Mouse (Mus musculus): ENCODE results near the gene Styxl1. TPM values are rescaled to one million over a fixed set of nuclear protein-coding genes. Genes with fewer than 3 reads are reported as not detected.

The Styxl1 gene
- total RNA-seq (2023): not detected

DNA sequence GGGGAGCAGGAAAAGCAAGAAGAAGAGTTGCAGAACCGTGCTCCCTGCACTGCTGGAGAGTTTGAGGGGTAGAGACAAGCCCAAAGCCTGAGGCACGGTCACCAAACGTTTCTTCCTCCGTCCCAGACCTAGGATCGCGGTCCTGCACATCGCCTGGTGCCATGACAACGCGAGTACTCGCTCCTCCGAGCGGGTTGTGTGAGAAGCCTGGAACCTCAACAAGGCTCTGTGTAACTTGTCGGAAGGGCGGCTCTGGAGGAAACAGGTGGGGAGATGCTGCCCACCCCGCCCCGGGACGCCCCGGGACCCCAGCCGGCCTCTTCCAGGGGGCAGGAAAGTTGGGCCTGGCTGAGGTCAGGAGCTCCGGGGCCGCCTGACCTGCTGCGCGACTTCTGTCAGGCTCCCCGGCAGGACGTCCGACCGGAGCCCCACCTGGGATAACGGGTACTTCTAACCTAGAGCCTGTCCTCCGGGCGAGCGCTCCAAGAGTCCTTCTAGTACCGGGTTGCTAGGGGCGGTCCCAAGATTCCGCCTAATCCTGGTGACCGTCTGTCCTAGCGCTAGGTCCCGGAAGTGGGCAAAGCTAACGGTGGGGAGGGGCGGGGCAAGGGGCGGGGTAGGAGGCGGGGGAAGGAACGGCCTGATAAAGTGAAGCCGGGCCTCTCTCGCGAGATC, at the start of gene Styxl1:
Styxl1 (minus strand) TSS at position 590 of the 675 bp plus-strand sequence.

DNA sequence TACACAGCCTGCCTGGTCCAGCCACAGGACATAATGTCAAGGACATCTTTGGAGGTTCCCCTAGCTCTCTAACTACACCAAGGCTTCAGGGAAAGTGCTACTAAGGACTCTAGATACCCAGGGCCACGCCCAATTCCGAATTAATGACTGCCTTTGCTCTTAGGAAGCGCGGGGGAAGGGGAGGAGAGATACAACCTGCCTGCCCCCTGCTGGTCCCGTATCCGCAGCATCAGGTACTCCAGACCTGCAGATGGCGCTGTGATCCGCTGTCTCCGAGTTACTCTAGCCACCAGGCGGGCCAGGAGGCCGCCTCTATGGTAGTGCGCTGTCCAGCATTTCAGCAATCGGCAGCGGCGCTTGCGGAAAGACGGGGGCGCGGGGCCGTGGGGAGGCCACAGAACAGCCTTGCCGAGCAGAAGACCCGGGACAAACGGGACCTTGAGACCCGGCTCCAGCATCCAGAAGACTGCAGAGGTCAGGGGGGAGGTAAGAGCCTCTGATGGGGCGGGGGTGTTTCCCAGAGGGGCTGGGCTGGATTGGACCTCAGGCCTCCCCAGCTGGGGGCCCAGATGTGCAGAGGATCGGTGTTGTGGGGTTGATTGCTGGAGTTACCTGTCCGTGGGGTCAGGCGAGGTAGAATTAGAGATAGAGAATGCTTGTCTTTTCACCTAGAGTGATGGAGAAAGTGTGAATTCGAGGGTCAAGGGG, 28.5 kb upstream of the Styxl1 start, which contains the start of gene Srrm3:
Srrm3 (plus strand) TSS at position 336 of the 708 bp plus-strand sequence.

DNA sequence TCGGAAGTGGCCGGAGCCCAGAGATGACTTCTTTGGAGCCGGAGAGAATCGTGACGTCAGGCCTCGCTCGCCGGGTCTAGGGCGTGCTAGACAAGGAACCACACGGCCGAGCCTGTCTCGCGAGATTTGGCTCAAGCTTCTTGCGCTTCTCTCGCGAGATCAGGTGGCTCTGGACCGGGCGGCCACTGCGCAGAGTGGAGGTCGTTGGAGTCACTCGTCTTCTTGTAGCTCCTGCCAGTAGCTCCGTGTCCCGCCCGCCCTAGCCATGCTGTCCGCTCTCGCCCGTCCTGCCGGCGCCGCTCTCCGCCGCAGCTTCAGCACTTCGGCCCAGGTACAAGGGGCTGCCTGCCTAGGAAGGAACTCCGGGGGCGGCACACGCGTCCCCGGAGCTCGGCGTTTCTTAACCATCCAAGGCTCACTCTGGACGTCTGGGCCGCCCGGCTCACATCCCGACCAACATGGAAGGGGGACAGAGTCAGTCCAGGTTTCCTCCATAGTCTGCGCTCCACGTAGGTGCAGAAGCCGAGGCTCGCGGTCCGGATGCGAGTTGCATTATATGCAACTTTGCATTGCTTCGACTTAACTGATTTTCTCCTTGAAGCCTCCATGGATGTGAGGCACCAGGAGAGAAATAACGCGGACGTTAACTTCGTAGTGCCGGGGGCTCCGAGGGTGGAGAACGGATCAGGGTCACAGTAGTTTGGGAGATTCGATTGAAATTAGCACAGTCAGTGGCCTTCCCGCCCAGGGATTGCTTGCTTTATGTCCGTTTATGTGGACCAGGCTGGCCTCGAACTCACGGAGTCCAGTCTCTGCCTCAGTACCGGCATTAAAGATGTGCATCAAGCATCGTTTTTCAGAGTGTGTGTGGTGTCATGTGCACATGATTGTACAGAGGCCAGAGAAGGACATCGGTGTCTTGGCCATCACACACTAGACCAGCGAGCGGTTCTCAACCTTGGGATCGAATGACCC, 573 bp upstream of the Styxl1 start, which contains the start of gene Mdh2:
Mdh2 (plus strand) TSS at position 10 of the 975 bp plus-strand sequence.

DNA sequence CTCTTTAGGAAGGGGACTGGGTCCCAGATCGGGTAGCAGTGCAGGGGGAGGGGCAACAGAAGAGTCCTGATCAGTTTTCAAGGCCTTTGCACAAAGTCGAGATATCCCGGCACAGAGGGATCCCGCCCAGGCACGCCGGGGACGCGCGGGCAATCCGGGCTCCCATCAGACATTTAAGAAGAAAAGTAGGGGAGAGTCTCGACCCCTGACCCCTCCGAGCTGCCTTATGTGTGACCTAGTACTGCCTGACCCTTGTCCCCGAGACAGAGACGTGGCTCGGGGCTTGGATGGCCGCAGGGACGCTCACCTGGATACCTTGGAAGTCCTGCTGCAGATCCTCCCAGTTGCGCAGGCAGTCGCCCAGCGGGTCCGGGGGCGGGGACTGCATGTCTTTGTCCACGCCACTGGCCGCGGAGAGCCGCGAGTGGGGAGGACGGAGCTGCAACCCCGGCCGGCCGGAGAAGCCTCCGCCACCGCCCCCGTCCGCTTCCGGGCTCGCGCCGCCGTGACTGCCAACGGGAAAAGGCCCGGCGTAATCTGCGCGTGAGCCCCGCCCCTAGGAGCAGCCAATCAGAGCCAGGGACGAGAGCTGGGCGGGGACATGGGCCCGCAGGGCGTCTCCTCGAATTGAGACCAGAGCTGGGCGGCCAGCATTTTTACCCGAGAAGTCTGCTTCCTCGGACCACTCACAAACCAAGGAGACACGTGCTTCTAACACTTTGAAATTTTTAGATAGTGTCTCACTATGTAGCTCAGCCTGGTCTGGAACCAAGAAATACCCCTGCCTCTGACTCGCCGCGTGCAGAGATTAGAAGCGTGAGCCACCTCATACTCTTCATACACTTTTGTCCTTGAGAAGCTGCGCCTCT, 34.2 kb downstream of the Styxl1 start, which contains the start of gene Tmem120a:
Tmem120a (minus strand) TSS at position 708 of the 869 bp plus-strand sequence.

Other genes with a start within 250 kb of the Styxl1 start
- gene Hip1, start 233.3 kb downstream of the Styxl1 start, total RNA-seq (2023): 4.3 TPM
- gene Ccl26, start 214.8 kb downstream of the Styxl1 start, total RNA-seq (2023): not detected
- not detected for gene Ccl24, start 205.3 kb downstream of the Styxl1 start, total RNA-seq (2023)
- 21.1 TPM for gene Rhbdd2, start 145.8 kb downstream of the Styxl1 start, total RNA-seq (2023)
- gene Por, start 108.4 kb downstream of the Styxl1 start, total RNA-seq (2023): 53.9 TPM
- 15.5 TPM for gene Tmem120a, start 33.9 kb downstream of the Styxl1 start, total RNA-seq (2023)
- gene Mdh2, start 95 bp upstream of the Styxl1 start, total RNA-seq (2023): 175 TPM
- gene Srrm3, start 28.5 kb upstream of the Styxl1 start, total RNA-seq (2023): not detected
- gene Hspb1, start 109.5 kb upstream of the Styxl1 start, total RNA-seq (2023): 0.61 TPM
- 52.8 TPM for gene Ywhag, start 156.2 kb upstream of the Styxl1 start, total RNA-seq (2023)
- not detected for gene Ssc4d, start 196.1 kb upstream of the Styxl1 start, total RNA-seq (2023)
- not detected for gene Zp3, start 201.7 kb upstream of the Styxl1 start, total RNA-seq (2023)
- gene Dtx2, start 216.4 kb upstream of the Styxl1 start, total RNA-seq (2023): 30.0 TPM